Mouse (Mus musculus) naive thymus-derived CD4-positive, alpha-beta T cell, adult 2 months (primary cell): ENCODE results near the gene Gpsm1.
"Not testable (repeated sequence)": the region's sequence is repeated elsewhere in the genome, so short reads cannot be mapped to it uniquely, and the experiment has no call there.

ENCODE experiments used
- DNase-seq: peaks from one replicate; pipeline ENCODE4 v3.0.0-alpha.2; 2011; ENCODE audit warnings: low read depth

Gene Gpsm1

GRCm38 (mm10) chr2:26380131-26380771 lies 64.9 kb downstream of the Gpsm1 start, which contains the start of gene Snapc4:
Gene Snapc4, minus strand, starts transcription at chr2:26380653.
- peak; percentile 87 for DNase-seq

GRCm38 (mm10) chr2:26380871-26381270 lies 65.6 kb downstream of the Gpsm1 start:
- DNase-seq = not testable (repeated sequence)

GRCm38 (mm10) chr2:26387713-26388112 lies 72.4 kb downstream of the Gpsm1 start:
- DNase-seq = no peak

- no peak for DNase-seq
Observed at GRCm38 (mm10) chr2:26388682-26389153, 73.4 kb downstream of the Gpsm1 start.

- DNase-seq = peak; percentile 90
Observed at GRCm38 (mm10) chr2:26389154-26389690, 73.9 kb downstream of the Gpsm1 start, which contains the start of the genes Entr1 and Pmpca. Gene Entr1, minus strand, starts transcription at chr2:26389316. Gene Pmpca, plus strand, starts transcription at chr2:26389339.

GRCm38 (mm10) chr2:26390954-26391353 lies 75.6 kb downstream of the Gpsm1 start:
- DNase-seq = no peak

GRCm38 (mm10) chr2:26391617-26392016 lies 76.3 kb downstream of the Gpsm1 start:
- no peak for DNase-seq
